Mouse (Mus musculus) neural tube, embryonic 10.5 days (tissue): Measurements from ENCODE around the gene Tango2.
A peak's percentile ranks its signal among the peaks of the same experiment; 100 is the strongest.

Experiments used
- DNase-seq: peaks from one replicate; pipeline ENCODE4 v3.0.0-alpha.2; 2017; ENCODE audit warnings: low spot score; ENCODE audit errors: extremely low spot score

The Tango2 gene

GRCm38 (mm10) chr16:18383045-18383726 lies 35.3 kb upstream of the Tango2 start:
- no peak for DNase-seq

- DNase-seq = no peak
Observed at GRCm38 (mm10) chr16:18381621-18382258, 33.8 kb upstream of the Tango2 start.

GRCm38 (mm10) chr16:18380495-18381063 lies 32.7 kb upstream of the Tango2 start:
- DNase-seq = peak; percentile 65

GRCm38 (mm10) chr16:18379338-18380001 lies 31.6 kb upstream of the Tango2 start:
- no peak for DNase-seq

- DNase-seq = no peak
Observed at GRCm38 (mm10) chr16:18378489-18378888, 30.6 kb upstream of the Tango2 start.

- no peak for DNase-seq
Observed at GRCm38 (mm10) chr16:18377203-18377602, 29.3 kb upstream of the Tango2 start.

GRCm38 (mm10) chr16:18376297-18376954 lies 28.5 kb upstream of the Tango2 start:
- DNase-seq = no peak

- no peak for DNase-seq
Observed at GRCm38 (mm10) chr16:18373632-18374031, 25.7 kb upstream of the Tango2 start.

GRCm38 (mm10) chr16:18370197-18370596 lies 22.3 kb upstream of the Tango2 start:
- DNase-seq = no peak

- no peak for DNase-seq
Observed at GRCm38 (mm10) chr16:18366849-18367248, 18.9 kb upstream of the Tango2 start.

- no peak for DNase-seq
Observed at GRCm38 (mm10) chr16:18362948-18363347, 15.0 kb upstream of the Tango2 start.

GRCm38 (mm10) chr16:18360151-18360805 lies 12.4 kb upstream of the Tango2 start:
- DNase-seq = no peak

- no peak for DNase-seq
Observed at GRCm38 (mm10) chr16:18357977-18358376, 10.1 kb upstream of the Tango2 start.

- no peak for DNase-seq
Observed at GRCm38 (mm10) chr16:18356961-18357360, 9.1 kb upstream of the Tango2 start.

- DNase-seq = no peak
Observed at GRCm38 (mm10) chr16:18353106-18353505, 5.2 kb upstream of the Tango2 start.

- peak; percentile 40 for DNase-seq
Observed at GRCm38 (mm10) chr16:18351313-18352055, 3.6 kb upstream of the Tango2 start.

GRCm38 (mm10) chr16:18349761-18350325 lies 1.9 kb upstream of the Tango2 start:
- no peak for DNase-seq

GRCm38 (mm10) chr16:18348601-18349175 lies 785 bp upstream of the Tango2 start:
- peak; percentile 67 for DNase-seq

GRCm38 (mm10) chr16:18345243-18345642 lies 2.7 kb downstream of the Tango2 start:
- peak; percentile 81 for DNase-seq

- peak; percentile 95 for DNase-seq
Observed at GRCm38 (mm10) chr16:18343778-18344177, 4.1 kb downstream of the Tango2 start.
